Mouse (Mus musculus) spleen, adult 2 months (tissue): Measurements from ENCODE around the gene Astn2. TPM values are rescaled to one million over a fixed set of nuclear protein-coding genes. Genes with fewer than 3 reads are reported as not detected.

Experiments
- DNase-seq, 2 experiments: peaks; one replicate each; pipeline versions ENCODE4 v3.0.0 to v3.0.0-alpha.2; 2012 to 2021; ENCODE audit warnings: low spot score in 2 of 2, low read depth in 1 of 2
- H3K27ac ChIP-seq: fragments of 200-500 bp; 2 replicates; pipeline ENCODE4 v1.5.1; 2012; ENCODE audit warnings: low read length, inconsistent platforms; ENCODE audit not compliant: insufficient read depth
- H3K27me3 ChIP-seq: fragments of 200-500 bp; 2 replicates; pipeline ENCODE4 v1.6.1; 2012; ENCODE audit warnings: mild to moderate bottlenecking, moderate library complexity, low read length, inconsistent platforms; ENCODE audit not compliant: control insufficient read depth, insufficient read depth
- H3K36me3 ChIP-seq: fragments of 200-500 bp; 2 replicates; pipeline ENCODE4 v1.6.1; 2012; ENCODE audit warnings: mild to moderate bottlenecking, low read length, inconsistent platforms; ENCODE audit not compliant: control insufficient read depth, insufficient read depth
- H3K4me1 ChIP-seq: fragments of 200-500 bp; 2 replicates; pipeline ENCODE4 v1.6.1; 2011; ENCODE audit warnings: inconsistent platforms; ENCODE audit not compliant: control insufficient read depth, insufficient read depth, insufficient read length
- H3K4me3 ChIP-seq: fragments of 200-500 bp; 2 replicates; pipeline ENCODE4 v1.5.1; 2011; ENCODE audit warnings: mild to moderate bottlenecking, inconsistent platforms; ENCODE audit not compliant: insufficient read depth, insufficient read length; ENCODE audit errors: extremely low read depth
- CTCF ChIP-seq: fragments of 200-500 bp; IDR thresholded peaks from 2 replicates; pipeline ENCODE4 v1.5.1; 2011; ENCODE audit warnings: mild to moderate bottlenecking, inconsistent platforms; ENCODE audit not compliant: insufficient read depth, insufficient read length, insufficient replicate concordance; ENCODE audit errors: extremely low read depth
- POLR2A ChIP-seq: fragments of 200-500 bp; IDR thresholded peaks from 2 replicates; pipeline ENCODE4 v1.6.1; 2011; ENCODE audit warnings: low read depth, low read length, inconsistent platforms
- WGBS: fragments of 180-500 bp; shearing (Covaris S2); methylation state at CpG from one replicate; pipeline ENCODE4 v1.1.7; 2018; 5-methylcytosine and 5-hydroxymethylcytosine counted together
- polyA plus RNA-seq: library from polyadenylated mRNA; depleted of rRNA; stranded (reverse); fragments of >200 nt; gene quantifications from 2 replicates; pipeline ENCODE4 v1.2.3, GENCODE M21; 2012

The Astn2 gene
- polyA plus RNA-seq, 1 experiment: 3.9 TPM

- Histone ChIP-seq H3K4me1 (no peaks in the 10 kb centered on the region), H3K4me3 (no peak overlapping the region; the same call in 1 of the 2 replicates), H3K36me3 (no peaks in the 10 kb centered on the region), H3K27me3 (no peaks in the 10 kb centered on the region), H3K27ac (no peak overlapping the region)
- 40% methylated on average over 3 of the region's 3 CpGs for WGBS
- no peak for TF ChIP-seq CTCF
- TF ChIP-seq POLR2A: no peak
- DNase-seq: no peak
Observed at GRCm38 (mm10) chr4:66043014-66043672, 361.3 kb downstream of the Astn2 start.

- Histone ChIP-seq H3K27ac (no peak overlapping the region), H3K27me3 (no peaks in the 10 kb centered on the region), H3K4me1 (no peaks in the 10 kb centered on the region), H3K4me3 (no peak overlapping the region), H3K36me3 (no peaks in the 10 kb centered on the region)
- TF ChIP-seq POLR2A (no peak), CTCF (no peak)
- 71% methylated on average over 3 of the region's 3 CpGs for WGBS
- DNase-seq: no peak
Observed at GRCm38 (mm10) chr4:66033826-66034225, 370.6 kb downstream of the Astn2 start.

- H3K4me3 ChIP-seq: no peak overlapping the region
- H3K27ac ChIP-seq: no peak overlapping the region
- no peaks in the 10 kb centered on the region for H3K36me3 ChIP-seq
- no peak for TF ChIP-seq POLR2A
- H3K27me3 ChIP-seq: no peaks in the 10 kb centered on the region
- no peaks in the 10 kb centered on the region for H3K4me1 ChIP-seq
- WGBS: 93% methylated on average over 9 of the region's 9 CpGs
- no peak for DNase-seq
Observed at GRCm38 (mm10) chr4:66031320-66031870, 373.0 kb downstream of the Astn2 start.

- whole genome bisulfite sequencing: 78% methylated on average over 4 of the region's 4 CpGs
- Histone ChIP-seq H3K27ac (no peak overlapping the region), H3K4me1 (no peaks in the 10 kb centered on the region), H3K36me3 (no peaks in the 10 kb centered on the region), H3K4me3 (no peak overlapping the region), H3K27me3 (no peaks in the 10 kb centered on the region)
- no peak for DNase-seq
- TF ChIP-seq CTCF: no peak
- no peak for TF ChIP-seq POLR2A
Observed at GRCm38 (mm10) chr4:66029901-66030300, 374.5 kb downstream of the Astn2 start.

DNA sequence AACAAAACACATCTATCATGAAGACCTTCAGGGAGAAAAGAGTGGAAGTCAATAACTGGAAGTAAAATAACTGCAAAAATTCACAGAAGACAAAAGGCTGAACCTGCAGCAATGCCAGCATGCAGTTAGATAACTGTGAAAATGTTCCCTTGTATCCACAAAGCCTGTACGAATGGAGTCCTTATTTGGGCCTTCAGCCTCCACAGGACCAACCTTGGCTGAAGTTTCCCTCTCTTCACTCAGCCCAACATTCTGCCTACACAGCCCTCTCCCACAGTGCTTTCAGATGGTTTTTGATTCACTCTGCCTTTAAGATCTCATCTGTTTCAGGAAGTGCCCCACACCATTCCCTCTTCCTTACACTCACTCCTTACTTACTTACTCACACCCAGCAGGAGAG lies 376.5 kb downstream of the Astn2 start:
- no peak for DNase-seq
- no peaks in the 10 kb centered on the region for H3K36me3 ChIP-seq
- H3K4me3 ChIP-seq: no peak overlapping the region
- no peaks in the 10 kb centered on the region for H3K27me3 ChIP-seq
- no peak overlapping the region for H3K27ac ChIP-seq
- TF ChIP-seq CTCF (no peak), POLR2A (no peak)
- WGBS: 82% methylated on average over 1 of the region's 1 CpGs
- H3K4me1 ChIP-seq: no peaks in the 10 kb centered on the region

DNA sequence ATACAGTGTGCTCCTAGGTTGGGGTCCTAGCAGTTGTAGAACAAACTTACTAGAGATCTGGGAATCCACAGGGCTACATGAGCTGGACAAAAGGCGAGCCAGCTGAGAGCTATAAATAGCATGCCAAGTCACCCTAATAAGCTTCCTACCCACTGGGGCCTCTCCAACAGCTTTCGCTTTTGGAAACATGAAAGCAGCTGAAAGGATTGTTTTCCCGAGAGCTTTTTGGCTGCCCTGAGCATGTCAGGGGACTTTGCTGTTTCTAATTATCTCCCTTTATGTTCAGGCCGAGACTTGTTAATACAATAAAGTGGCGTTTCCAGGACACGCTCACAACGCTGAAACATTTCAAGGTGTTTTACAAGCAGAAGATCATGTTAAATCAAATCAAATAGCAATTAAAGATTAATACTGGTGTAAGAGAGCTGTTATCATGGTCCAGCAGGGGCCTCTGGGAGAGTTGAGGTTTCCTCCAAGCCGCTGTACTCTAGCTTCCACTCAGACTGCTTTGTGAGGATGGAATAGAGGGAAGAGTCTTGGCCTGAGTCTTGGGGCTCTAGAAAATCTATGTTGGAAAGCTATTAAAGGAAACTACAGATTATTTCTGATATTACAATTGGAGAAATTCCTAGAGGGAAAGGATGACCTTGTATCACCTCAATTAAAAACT lies 378.9 kb downstream of the Astn2 start:
- Histone ChIP-seq H3K27ac (no peak overlapping the region), H3K27me3 (no peaks in the 10 kb centered on the region), H3K36me3 (no peaks in the 10 kb centered on the region), H3K4me3 (no peak overlapping the region), H3K4me1 (no peaks in the 10 kb centered on the region)
- WGBS: 65% methylated on average over 8 of the region's 8 CpGs
- TF ChIP-seq POLR2A (no peak), CTCF (no peak)
- DNase-seq: no peak

DNA sequence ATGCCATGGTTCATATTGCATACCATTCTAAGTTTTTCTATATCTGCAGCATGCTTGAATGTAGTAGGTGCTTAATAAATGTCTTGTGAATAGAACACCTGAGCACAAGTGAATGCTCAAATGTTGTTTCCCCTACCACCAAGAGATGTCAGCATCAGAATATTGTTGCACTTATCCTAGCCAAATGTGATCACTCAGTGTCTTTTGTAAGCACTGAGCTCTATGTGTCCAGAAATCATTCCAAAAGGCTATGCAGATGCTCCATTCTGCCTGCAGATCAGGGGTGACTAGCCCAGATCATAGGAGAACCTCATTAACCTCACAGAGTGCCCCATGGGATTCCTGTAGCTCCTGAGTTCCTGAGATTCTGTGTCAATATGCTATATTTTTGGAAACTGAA lies 401.5 kb downstream of the Astn2 start:
- H3K27me3 ChIP-seq: no peaks in the 10 kb centered on the region
- H3K4me1 ChIP-seq: no peaks in the 10 kb centered on the region
- H3K27ac ChIP-seq: no peak overlapping the region
- no peak overlapping the region for H3K4me3 ChIP-seq
- no peaks in the 10 kb centered on the region for H3K36me3 ChIP-seq
- DNase-seq: no peak
- TF ChIP-seq POLR2A (no peak), CTCF (no peak)
